Mouse (Mus musculus): ENCODE data around the gene Wnk4. TPM values are rescaled to one million over a fixed set of nuclear protein-coding genes. Genes with fewer than 3 reads are reported as not detected.
"Not testable (repeated sequence)": the region's sequence is repeated elsewhere in the genome, so short reads cannot be mapped to it uniquely, and the experiment has no call there.

The Wnk4 gene
- total and polyA plus RNA-seq, 2 experiments from 2014 or later, result 1.5 to 6.5 TPM

GRCm38 (mm10) chr11:101315082-101315650 lies 54.8 kb downstream of the Wnk4 start:
- WGBS, result 87% methylated on average over 8 of the region's 8 CpGs

GRCm38 (mm10) chr11:101315665-101316500 lies 55.5 kb downstream of the Wnk4 start, which contains the start of gene Psme3:
Gene Psme3, plus strand, starts transcription at chr11:101316213.
- Histone ChIP-seq H3K9ac (replicated peaks; ENCODE audit: low read length) (peak within 1 kb of the TSS; percentile 89), H3K4me1 (ENCODE audit: insufficient read depth, low read length) (peaks cover 7% of the 10 kb centered on the region; the same call in 1 of the 2 replicates), H3K4me3 (ENCODE audit: low read length) (peak within 1 kb of the TSS; percentile 98), H3K27ac (peak within 1 kb of the TSS; percentile 84), H3K36me3 (ENCODE audit: insufficient read depth, low read length) (peaks cover 18% of the 10 kb centered on the region), H3K4me2 (ENCODE audit: low read depth, low read length) (peak within 1 kb of the TSS; percentile 99), H3K9me3 (ENCODE audit: low read length) (no peaks in the 10 kb centered on the region), H3K27me3 (ENCODE audit: insufficient read depth, low read length) (no peaks in the 10 kb centered on the region)
- no peak for TF ChIP-seq CTCF (IDR thresholded peaks at IDR 0.05; ENCODE audit: low read depth)
- ATAC-seq (peak; percentile 95), DNase-seq (ENCODE audit: low spot score) (peak; percentile 96)
- WGBS, result under 1% methylated on average over 62 of the region's 62 CpGs

More at GRCm38 (mm10) chr11:101315082-101315650, 54.8 kb downstream of the Wnk4 start:
- peak overlapping the region; percentile 98 for H3K4me3 ChIP-seq (ENCODE audit: low read length)
- peaks cover 7% of the 10 kb centered on the region; the same call in 1 of the 2 replicates for H3K4me1 ChIP-seq (ENCODE audit: insufficient read depth, low read length)
- H3K9ac ChIP-seq (replicated peaks; ENCODE audit: low read length), result peak overlapping the region; percentile 89
- TF ChIP-seq CTCF (IDR thresholded peaks at IDR 0.05; ENCODE audit: low read depth), result no peak
- peak overlapping the region; percentile 84 for H3K27ac ChIP-seq
- H3K9me3 ChIP-seq (ENCODE audit: low read length), result no peaks in the 10 kb centered on the region
- H3K4me2 ChIP-seq (ENCODE audit: low read depth, low read length), result peak overlapping the region; percentile 99
- H3K27me3 ChIP-seq (ENCODE audit: insufficient read depth, low read length), result no peaks in the 10 kb centered on the region
- no peak for DNase-seq (ENCODE audit: low spot score)
- no peak for ATAC-seq
- H3K36me3 ChIP-seq (ENCODE audit: insufficient read depth, low read length), result peaks cover 13% of the 10 kb centered on the region; the same call in 1 of the 2 replicates

GRCm38 (mm10) chr11:101316501-101316917 lies 56.1 kb downstream of the Wnk4 start:
- Histone ChIP-seq H3K4me3 (ENCODE audit: low read length) (peak overlapping the region; percentile 98), H3K9me3 (ENCODE audit: low read length) (no peaks in the 10 kb centered on the region), H3K27ac (peak overlapping the region; percentile 84), H3K4me1 (ENCODE audit: insufficient read depth, low read length) (peaks cover 7% of the 10 kb centered on the region; the same call in 1 of the 2 replicates), H3K27me3 (ENCODE audit: insufficient read depth, low read length) (no peaks in the 10 kb centered on the region), H3K9ac (replicated peaks; ENCODE audit: low read length) (peak overlapping the region; percentile 89), H3K36me3 (ENCODE audit: insufficient read depth, low read length) (peaks cover 24% of the 10 kb centered on the region), H3K4me2 (ENCODE audit: low read depth, low read length) (peak overlapping the region; percentile 99)
- peak; percentile 73 for ATAC-seq
- DNase-seq (ENCODE audit: low spot score), result peak; percentile 42
- under 1% methylated on average over 17 of the region's 17 CpGs for WGBS
- no peak for TF ChIP-seq CTCF (IDR thresholded peaks at IDR 0.05; ENCODE audit: low read depth)

GRCm38 (mm10) chr11:101323609-101324008 lies 63.2 kb downstream of the Wnk4 start:
- peak; percentile 98 for TF ChIP-seq CTCF (IDR thresholded peaks at IDR 0.05; ENCODE audit: low read depth)
- 7% methylated on average over 4 of the region's 4 CpGs for WGBS

GRCm38 (mm10) chr11:101324763-101325162 lies 64.4 kb downstream of the Wnk4 start, which contains the start of gene Aoc2:
Gene Aoc2, plus strand, starts transcription at chr11:101325063.
- Histone ChIP-seq H3K27me3 (ENCODE audit: insufficient read depth, low read length) (no peaks in the 10 kb centered on the region), H3K4me3 (ENCODE audit: low read length) (no peak within 1 kb of the TSS), H3K9me3 (ENCODE audit: low read length) (no peaks in the 10 kb centered on the region), H3K4me1 (ENCODE audit: insufficient read depth, low read length) (no peaks in the 10 kb centered on the region), H3K4me2 (ENCODE audit: low read depth, low read length) (no peak within 1 kb of the TSS), H3K27ac (no peak within 1 kb of the TSS), H3K9ac (replicated peaks; ENCODE audit: low read length) (no peak within 1 kb of the TSS), H3K36me3 (ENCODE audit: insufficient read depth, low read length) (peaks cover 46% of the 10 kb centered on the region)
- no peak for TF ChIP-seq CTCF (IDR thresholded peaks at IDR 0.05; ENCODE audit: low read depth)
- WGBS, result 89% methylated on average over 5 of the region's 5 CpGs
- ATAC-seq, result no peak
- DNase-seq (ENCODE audit: low spot score), result no peak

More at GRCm38 (mm10) chr11:101323609-101324008, 63.2 kb downstream of the Wnk4 start:
- Histone ChIP-seq H3K4me1 (ENCODE audit: insufficient read depth, low read length) (no peaks in the 10 kb centered on the region), H3K9me3 (ENCODE audit: low read length) (no peaks in the 10 kb centered on the region), H3K4me2 (ENCODE audit: low read depth, low read length) (no peak overlapping the region), H3K27ac (no peak overlapping the region), H3K4me3 (ENCODE audit: low read length) (no peak overlapping the region), H3K27me3 (ENCODE audit: insufficient read depth, low read length) (no peaks in the 10 kb centered on the region), H3K9ac (replicated peaks; ENCODE audit: low read length) (no peak overlapping the region), H3K36me3 (ENCODE audit: insufficient read depth, low read length) (peaks cover 52% of the 10 kb centered on the region)
- DNase-seq (ENCODE audit: low spot score) (peak; percentile 81), ATAC-seq (peak; percentile 76)

GRCm38 (mm10) chr11:101325201-101325600 lies 64.8 kb downstream of the Wnk4 start:
- H3K36me3 ChIP-seq (ENCODE audit: insufficient read depth, low read length), result peaks cover 42% of the 10 kb centered on the region
- H3K9ac ChIP-seq (replicated peaks; ENCODE audit: low read length); H3K27ac ChIP-seq; H3K9me3 ChIP-seq (ENCODE audit: low read length); H3K27me3 ChIP-seq (ENCODE audit: insufficient read depth, low read length); DNase-seq (ENCODE audit: low spot score); H3K4me3 ChIP-seq (ENCODE audit: low read length); H3K4me1 ChIP-seq (ENCODE audit: insufficient read depth, low read length); H3K4me2 ChIP-seq (ENCODE audit: low read depth, low read length); ATAC-seq: not testable (repeated sequence)
- 90% methylated on average over 11 of the region's 11 CpGs for WGBS
